Mouse (Mus musculus) spleen, postnatal 14 days (tissue): ENCODE measurements around the gene Ccdc34.

ENCODE experiments used
- DNase-seq, 2 experiments: peaks; one replicate each; pipeline ENCODE4 v3.0.0; 2021 to 2022; ENCODE audit warnings: low spot score in 2 of 2

The Ccdc34 gene

DNA sequence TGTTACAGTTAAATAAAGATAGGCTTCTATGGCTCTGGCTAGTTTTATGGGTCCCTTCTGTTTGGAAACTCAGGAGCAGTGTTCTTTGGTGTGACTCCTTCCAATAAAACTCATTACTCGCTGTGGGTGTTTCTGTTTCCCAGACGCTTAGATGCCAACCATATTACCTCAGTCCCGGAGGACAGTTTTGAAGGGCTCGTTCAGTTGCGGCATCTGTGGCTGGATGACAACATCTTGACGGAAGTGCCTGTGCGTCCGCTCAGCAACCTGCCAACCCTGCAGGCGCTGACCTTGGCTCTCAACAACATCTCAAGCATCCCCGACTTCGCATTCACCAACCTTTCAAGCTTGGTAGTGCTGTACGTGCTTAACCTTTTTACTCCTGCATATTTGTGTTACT lies 21.2 kb upstream of the Ccdc34 start:
- DNase-seq: no peak

DNA sequence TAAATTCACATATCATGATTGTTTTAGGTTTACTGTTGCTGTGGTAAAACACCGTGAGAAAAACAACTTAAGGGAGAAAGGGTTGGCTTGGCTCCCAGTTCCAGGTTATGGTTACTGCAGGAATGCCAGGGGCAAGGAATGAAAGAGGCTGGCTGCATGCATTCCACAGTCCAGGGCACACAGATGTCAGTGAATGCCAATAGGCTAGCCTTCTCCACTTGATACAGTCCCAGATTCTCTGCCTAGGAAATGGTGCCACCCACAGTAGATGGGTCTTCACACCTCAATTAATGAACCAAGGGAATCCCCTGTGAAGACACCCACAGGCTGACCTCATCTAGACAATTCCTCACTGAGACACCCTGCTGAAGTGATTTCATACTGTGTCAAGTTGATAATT lies 12.9 kb upstream of the Ccdc34 start:
- no peak for DNase-seq

DNA sequence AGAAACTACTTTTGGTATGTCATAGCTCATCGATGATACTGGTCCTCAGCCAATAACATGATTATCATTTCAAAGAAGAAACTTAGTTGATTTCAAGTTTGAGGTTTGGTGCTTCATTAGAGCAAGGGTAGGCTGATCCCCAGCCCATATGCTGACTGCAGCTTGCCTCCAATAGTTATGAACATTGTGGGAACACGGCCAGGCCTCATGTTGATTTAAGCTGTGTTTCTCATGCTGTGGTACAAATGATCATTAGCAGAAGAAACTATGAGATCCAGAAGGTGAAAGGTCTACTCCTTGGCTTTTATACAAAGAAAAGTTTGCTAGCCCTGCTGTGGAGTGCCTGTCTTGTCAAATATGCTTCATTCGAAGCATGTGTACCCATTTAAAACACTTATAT lies 12.5 kb upstream of the Ccdc34 start:
- no peak for DNase-seq

DNA sequence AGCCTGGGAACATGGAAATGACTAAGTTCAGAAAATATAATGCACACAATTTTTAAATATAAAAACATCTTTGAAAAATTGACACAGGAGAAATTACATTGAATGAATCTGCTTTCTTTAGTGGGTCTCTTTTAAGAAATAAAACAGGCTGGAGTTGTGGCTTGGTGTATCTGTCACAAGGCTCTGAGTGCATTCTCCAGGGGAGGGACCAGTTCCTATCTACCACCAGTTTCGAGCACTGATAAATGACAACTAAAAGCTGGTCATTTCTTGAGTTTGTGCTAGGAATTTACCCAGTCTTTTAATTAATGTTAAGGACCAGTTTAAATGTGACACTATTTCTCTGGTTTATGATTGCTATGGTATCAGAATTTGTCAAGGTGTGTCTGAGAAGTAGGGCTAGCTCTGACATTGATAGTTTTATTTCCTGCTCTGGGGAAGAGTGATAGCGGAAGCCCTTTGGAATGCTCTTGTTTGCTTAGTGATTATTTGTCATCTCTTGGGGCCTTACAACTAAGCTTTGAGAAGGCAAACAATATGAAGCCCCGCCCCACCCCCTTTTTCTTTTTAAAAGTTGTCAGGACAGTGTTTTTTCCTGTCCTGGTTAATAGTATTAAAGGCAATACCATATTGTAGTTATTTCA lies 11.9 kb upstream of the Ccdc34 start:
- no peak for DNase-seq

DNA sequence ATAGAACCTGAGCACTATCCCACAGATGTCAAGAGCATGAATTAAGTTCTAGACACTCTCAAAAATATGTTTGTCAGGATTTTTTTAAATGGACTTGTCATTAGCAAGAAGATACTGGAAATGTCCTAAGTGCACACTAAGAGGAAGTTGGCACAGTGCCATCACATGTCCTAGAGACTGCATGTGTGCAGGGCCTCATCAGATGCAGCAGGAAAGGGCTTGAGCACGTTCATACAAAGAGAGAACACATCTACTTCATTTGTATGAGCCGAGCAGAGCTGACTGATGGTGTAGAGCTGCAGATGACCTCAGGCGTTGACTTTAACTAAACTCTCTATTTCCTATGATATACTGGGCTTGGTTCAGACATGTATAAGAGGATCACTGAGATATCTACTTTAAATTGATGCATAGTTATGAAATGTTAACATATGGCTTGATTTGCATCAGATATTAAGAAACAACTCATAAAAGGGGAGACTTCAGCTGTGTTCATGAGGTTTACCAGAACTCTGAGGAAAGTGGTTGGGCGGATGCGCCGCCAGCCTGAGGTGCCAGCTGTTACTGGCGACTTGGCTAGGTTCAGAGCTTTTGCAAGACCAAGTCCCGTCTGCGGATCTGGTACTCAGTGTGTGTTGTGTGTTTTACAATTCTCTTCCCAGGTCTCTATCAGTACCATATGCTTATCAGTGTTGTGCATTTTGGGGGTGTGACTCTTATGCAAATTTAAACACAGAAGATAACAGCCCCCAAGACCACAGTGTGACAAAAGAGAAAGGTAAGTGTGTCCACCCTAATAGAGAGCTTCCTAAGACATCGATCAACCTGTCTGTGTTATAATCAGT lies 10.0 kb upstream of the Ccdc34 start:
- no peak for DNase-seq

DNA sequence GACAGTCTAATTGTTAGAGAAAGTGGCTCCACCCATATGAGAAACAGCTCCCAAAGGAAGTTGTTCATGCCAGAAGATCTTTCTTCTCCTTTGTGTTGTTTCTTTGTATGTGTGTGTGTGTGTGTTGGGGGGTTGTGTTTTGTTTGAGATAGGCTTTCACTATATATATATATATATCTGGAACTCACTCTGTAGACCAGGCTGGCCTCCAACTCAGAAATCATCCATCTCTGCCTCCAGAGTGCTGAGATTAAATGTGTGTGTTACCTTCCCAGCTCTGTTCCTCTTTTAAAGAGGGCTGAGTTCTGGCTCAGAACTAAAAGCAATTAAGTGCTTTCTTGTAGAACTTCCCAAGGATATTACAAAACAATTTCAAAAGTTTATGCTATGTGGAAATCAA lies 8.2 kb upstream of the Ccdc34 start:
- DNase-seq: no peak

DNA sequence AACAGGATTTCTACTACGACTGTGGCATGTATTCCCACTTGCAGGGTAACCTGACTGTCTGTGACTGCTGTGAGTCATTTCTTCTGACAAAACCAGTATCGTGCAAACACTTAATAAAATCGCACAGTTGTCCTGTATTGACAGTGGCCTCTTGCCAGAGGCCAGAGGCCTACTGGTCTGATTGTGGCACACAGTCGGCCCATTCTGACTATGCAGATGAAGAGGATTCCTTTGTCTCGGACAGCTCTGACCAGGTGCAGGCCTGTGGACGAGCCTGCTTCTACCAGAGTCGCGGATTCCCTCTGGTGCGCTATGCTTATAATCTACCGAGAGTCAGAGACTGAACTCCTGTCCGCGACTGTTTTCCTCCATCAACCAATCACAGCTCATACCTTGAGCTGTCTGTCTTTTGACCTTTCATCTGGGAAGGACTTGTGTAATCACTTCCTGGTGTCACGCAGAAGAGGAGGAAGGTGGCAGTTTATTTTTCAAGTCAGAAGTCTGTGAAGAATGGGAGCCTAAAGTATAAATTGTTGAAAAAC lies 5.4 kb upstream of the Ccdc34 start:
- no peak for DNase-seq

DNA sequence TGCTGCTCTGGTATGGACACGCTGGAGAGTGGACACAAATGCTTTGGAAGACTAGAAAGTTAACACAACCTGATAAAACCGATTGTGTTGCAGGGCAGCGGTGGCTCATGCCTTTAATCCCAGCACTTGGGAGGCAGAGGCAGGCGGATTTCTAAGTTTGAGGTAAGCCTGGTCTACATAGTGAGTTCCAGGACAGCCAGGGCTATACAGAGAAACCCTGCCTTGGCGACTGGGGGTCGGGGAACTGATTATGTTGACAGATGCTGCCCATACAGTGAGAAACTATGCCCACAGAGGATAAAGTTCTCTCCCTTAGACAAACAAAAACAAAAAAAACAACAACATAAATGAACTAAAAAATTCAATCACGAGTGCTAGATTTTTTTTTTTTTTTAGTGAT lies 530 bp upstream of the Ccdc34 start:
- DNase-seq: no peak

DNA sequence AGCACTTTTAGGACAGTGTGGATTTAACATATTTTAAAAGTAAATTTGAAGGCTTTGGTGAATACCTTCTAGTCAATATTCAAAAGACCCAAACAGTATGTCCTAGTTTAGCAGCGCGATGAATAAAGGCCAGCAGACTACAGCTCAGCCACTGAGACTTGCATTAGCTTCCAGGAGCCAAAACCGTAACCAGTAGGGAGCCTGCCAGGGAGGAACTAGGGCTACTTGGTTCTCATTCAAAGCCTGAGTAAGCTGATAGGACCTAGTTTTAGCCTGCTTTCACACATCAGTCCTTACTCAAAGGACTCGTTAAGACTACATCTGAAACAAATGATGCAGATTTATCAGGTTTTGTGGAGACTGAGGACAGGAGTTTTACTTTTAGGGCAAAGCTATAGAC lies 2.0 kb downstream of the Ccdc34 start:
- DNase-seq: no peak

DNA sequence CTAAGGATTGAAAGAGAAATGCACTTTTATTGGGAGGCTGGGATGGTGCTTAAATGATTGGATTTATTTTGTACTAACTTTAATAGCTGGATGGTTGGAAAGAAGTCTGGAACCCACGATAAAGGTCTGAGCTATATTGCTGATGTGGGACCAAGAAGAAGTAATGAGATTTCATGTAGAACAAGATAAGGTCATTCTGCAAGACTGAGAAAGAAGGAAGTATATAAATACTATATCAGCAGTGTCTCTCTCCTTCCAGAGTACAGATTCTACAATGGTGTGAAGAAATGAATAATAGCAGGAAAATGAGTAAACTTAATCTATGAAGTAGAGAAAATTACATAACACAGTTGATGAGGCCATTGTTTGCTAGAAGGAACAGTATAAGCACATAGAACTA lies 2.8 kb downstream of the Ccdc34 start:
- no peak for DNase-seq

DNA sequence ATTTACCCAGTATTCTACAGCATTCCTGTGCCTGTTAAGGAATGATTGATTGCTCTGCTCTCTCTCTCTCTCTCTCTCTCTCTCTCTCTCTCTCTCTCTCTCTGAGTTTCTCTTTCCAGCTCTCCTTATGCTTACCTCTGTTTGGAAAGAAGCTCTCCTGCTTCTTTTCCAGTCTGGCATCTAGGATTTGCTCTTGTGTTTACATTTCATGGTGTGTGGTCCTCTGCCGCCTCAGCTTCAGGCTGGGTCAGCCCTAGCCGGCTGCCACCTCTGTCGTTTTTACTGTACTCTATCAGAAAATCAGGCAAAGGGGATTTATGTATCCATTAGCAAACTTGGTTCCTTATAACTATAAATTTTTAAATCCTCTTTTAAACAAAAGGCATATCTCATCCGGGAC lies 18.6 kb downstream of the Ccdc34 start:
- DNase-seq: no peak

DNA sequence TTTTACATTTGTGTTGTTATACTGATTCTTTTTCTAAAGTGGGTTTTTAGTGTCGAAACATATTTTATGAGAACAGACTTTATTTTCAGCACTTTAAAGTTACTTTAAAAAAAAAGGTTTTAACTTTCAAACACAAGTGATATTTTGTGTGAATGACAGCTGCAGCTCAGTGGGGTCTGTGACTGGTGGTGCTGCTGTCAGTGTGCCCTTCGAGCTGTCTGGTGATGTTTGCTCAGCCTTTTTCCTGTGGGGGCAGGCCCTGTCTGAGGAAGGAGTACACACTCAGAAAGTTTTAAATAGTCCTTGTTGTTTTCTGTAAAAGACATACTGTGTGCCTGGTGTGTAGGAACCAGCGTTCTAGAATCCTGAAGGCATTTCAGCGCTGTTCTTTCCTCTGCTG lies 19.0 kb downstream of the Ccdc34 start:
- no peak for DNase-seq

DNA sequence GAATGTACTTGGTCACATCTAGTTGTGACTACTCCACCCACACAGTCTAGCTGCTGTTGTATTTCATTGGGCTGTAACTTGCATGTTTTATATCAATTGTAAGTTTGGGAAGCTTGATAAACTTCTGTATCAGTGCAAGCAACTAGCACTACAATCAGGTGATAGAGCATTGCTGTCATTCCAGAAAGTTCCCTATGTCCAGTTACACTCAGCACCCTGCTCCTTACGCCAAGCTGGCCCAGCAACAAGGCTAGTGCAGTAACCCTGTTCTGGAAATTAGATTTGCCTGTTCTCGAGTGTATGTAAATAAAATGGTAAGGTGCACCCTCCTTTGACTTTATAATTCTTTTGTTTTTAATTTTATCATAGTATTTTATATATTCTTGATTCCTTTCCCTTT lies 19.6 kb downstream of the Ccdc34 start:
- DNase-seq: no peak

DNA sequence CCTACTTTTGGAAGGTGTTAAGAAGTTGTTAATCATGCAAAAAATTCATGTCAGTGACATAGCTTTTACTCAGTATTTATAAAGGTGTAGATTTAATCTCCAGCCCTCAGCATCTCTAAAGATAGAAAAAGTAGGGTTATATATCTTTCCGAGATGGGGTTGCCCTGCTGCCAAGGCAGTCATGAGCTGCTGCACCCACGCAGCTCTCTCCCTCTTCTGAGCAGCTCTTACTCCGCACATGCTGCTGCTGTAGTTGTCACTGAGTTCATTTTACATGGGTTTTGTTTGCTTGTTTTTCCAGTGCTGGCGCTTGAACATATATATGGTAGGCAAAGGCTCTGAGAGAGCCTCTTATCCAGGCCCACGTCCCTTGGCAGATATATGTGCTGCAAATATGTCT lies 20.7 kb downstream of the Ccdc34 start:
- no peak for DNase-seq

DNA sequence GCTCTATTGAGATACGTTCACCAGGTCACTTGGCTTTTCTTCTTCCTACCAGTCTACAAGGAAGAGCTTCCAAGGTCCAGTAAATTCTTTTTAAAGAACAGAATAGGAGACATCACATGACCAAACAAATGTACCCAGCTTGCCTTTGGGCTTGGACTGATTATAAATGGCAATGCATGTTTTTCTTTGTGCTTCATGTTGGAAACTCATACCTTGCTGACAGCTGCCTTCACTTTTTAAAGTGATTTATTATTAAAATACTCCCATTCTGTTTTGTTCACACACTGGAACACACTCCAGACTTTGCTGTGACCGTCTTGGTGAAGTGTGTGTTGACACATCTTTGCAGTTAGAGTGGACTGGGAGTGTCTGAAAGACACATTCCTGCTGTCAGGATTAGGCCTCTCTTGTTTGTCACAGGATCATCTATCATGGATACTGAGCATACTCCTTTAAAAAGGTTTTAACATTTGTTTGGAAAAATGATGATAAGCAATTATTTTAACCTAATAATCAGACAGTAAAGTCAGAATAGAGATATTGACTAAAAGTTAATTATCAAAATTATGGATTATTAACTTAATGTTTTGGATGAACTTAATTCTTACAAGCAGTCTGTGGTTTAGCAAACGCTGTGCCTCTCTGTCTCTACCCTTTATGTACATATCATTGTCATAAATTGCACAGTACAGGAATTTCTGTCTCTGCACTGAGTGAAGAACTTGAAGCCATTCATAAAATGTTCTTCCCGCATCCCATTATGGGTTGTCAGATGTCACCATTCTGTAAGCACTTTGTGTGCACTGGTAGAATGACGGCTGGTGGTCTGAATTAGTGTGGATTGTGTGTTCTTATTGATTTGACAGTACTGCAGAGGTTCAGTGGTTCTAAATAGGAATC lies 25.5 kb downstream of the Ccdc34 start:
- DNase-seq: no peak

DNA sequence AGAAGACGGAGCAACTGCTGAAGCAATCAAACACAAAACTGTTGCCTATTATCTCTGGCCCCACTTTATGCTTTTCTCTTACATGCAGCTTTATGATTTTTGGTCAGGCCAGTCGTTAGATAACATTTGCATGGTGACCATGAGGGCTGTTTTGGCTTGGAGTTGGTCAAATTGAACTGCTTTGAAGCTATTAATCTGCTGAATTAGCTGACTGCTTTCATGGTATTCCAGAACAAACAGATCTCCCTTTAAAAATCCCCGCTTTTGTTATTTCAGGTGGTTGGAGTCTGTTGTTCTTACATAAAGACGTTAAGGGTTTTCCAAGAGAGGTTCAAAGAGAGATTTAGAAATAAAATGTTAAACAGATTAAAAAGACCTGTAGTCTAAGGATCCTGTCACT lies 40.8 kb downstream of the Ccdc34 start:
- no peak for DNase-seq

DNA sequence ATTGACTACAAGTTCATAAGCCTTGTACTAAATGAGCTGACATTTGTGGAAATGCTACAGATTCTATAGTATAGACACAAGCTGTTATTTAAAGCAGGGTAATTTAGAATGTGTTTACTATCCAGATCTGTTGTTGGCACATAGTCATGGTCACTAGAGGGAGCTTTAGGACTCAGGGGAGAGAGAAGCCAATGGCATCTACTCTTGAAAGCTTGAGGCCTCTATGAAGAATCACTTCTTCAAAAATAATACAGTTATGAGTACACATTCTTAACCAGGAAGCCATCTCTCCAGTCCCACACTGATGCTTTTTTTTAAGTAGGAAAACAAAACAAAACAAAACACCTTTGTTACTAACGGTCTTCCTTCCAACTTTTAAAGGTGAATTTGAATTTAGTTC lies 45.5 kb downstream of the Ccdc34 start:
- no peak for DNase-seq

DNA sequence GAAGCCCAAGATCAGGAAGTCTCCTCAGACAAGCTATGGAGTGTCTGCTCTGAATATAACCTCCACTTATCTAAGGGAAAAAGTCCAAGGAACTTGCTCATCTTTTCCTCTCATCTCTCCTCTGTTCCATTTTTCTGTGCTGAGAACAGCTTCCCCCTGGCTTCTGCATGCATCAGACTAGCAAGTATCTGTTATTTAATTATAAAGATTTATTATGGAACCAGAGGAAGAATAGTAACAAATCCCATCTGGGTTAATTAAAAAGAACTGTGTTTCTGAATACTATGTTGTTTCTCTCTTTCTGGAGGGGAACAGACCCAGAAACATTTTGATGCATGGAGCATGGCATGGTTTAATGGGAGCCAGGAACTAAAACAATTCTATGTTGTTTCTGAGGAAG lies 51.3 kb downstream of the Ccdc34 start:
- no peak for DNase-seq

DNA sequence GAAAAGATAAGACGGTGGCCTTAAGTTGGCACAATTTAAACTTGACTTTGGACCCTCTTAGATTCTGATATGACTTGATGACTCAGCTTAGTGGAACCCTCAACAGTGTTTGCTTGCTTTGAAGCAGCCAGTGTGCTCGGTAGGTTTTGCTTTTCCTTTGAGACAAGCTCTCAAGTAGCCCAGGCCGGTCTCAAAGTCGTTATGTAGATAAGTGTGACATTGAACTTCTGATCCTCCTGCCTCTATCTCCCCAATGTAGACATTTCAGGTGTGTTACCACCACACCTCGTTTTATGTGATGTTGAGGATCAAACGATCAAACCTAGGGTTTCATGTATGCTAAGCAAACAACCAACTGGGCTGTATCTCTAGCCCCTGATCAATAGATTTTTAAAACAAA lies 55.4 kb downstream of the Ccdc34 start:
- DNase-seq: no peak

DNA sequence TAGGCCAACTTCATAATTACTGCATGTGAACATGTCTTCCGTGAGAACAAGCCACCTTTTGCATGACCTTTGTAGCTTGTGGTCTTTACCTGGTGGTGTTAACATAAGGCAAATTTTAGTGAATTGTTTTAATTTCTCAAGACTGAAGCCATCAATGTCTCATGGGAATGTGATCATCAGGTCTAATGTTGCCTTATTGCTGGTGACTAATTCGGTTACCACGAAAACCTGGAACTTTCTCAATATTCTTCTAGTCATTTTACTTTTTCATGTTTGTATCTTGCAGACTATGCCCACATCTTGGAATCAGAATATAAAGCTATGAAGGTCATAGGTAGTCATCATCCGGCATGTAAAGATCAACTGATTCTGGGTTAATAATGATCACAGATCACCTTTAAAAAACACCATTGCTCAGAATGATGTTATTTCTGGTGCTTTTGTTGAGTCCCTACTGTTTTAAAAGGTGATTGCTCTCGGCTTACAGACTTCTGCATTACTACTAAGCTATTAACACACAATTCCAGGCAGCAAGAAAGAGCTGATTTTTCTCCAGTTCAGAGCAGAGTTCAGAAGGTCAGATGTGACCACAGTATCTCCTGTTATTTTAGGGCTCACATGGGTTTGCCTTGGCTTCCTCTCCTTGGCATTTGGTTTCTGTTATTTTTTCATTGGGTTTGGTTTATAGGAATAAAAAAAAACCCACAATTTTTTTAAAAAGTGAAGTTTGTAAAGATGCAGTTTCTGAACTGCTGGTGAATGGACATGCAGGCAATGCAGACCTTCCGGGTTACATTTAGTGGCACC lies 57.2 kb downstream of the Ccdc34 start:
- no peak for DNase-seq

DNA sequence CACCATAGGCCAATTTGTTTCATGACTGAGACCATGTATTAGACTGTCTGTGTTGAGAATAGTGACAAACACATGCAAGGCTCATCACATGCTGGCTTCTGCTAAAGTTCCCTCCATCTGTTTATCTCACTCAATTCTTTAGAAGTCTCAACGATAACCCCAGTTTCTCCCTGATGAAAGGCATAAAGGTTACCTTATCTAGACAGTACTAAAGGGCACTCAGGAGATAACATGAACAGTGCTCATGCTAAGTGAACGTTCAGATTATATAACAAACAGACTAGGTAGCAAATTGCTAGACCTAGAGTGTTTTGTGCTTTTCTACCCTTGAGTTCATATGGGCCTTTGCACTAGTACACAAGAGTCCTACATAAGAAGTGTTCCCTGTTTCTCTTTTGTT lies 59.6 kb downstream of the Ccdc34 start:
- no peak for DNase-seq

DNA sequence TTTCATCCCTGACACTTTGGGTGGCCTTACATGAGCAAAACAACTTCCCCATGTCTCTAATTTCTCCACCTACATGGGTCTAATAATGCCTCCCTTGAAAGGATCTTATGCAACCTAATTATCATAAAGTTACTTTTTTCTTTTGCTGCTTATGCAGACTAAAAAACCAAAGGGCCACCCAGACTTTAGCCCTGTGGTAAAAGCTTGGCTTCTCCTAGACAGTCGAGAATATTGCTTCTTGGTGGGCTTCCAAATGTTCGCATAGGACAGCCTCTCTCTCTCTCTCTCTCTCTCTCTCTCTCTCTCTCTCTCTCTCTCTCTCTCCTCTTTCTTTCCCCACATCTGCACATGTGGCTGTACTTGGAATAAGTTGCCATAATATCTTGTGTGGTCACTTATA lies 60.0 kb downstream of the Ccdc34 start:
- no peak for DNase-seq
